Mouse (Mus musculus): Measurements from ENCODE around the gene Gm10577.

- peak in 1 of 2 experiments; percentile 16; a peak in 1 of 4 replicates for TF ChIP-seq CTCF (conservative IDR thresholded peaks at IDR 0.05 in 1 of 2, IDR thresholded peaks at IDR 0.05 in 1 of 2; ENCODE audit: low read depth in 2 of 2, low read length in 2 of 2)
- no peak for TF ChIP-seq POLR2A (IDR thresholded peaks at IDR 0.05; ENCODE audit: low read depth, low read length)
- no peak for TF ChIP-seq ZNF384 (IDR thresholded peaks at IDR 0.05; ENCODE audit: low read depth, low read length)
- no peak for TF ChIP-seq TBP (conservative IDR thresholded peaks at IDR 0.05; ENCODE audit: low read depth, low read length)
- TF ChIP-seq GABPA (IDR thresholded peaks at IDR 0.05; ENCODE audit: insufficient replicate concordance, low read depth, low read length), result no peak
Measured at GRCm38 (mm10) chr4:100987187-100987586, 33.3 kb downstream of the Gm10577 start.

Data from CH12.LX (cell line).